Mouse (Mus musculus): ENCODE results near the gene Alcam.
A peak's percentile ranks its signal among the peaks of the same experiment; 100 is the strongest.

Alcam gene

DNA sequence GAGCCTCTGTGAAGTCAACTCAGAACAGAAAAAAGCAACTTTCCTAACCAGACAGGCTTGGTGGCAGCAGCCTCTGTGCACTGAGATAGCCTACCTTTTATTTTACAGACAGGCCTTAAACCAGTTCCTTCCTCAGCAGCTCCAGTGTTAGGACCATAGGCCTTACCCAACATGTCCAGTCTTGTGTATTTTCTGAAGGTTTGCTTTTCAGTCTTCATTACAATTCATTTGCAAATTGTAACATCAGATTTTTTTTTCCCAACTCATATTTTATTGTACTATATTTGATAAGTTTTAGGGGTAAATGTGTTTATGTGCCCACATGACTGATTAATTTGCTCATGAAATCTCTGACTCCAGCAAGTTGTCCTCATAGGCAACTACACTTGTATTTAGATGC is 14.3 kb downstream of the Alcam start:
- DNase-seq: no peak

DNA sequence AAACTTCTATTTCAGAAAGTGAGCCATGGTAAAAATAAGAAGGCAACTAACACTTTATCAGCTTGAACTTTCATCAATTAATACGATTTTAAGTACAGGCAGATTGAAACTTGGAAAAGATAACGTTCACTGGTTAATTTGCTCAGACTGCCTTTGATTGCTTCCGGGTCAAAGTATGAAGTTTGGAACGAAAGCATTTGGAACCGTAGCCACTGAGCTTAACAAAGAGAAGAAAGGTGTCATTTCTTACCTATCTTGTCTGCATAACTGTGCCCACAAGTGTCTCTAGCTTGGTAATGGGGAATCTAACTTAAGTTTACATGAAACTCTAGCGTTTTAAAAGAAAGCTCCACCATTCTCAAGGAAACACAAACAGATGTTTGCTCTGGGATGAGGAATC is 14.9 kb downstream of the Alcam start:
- DNase-seq: no peak

DNA sequence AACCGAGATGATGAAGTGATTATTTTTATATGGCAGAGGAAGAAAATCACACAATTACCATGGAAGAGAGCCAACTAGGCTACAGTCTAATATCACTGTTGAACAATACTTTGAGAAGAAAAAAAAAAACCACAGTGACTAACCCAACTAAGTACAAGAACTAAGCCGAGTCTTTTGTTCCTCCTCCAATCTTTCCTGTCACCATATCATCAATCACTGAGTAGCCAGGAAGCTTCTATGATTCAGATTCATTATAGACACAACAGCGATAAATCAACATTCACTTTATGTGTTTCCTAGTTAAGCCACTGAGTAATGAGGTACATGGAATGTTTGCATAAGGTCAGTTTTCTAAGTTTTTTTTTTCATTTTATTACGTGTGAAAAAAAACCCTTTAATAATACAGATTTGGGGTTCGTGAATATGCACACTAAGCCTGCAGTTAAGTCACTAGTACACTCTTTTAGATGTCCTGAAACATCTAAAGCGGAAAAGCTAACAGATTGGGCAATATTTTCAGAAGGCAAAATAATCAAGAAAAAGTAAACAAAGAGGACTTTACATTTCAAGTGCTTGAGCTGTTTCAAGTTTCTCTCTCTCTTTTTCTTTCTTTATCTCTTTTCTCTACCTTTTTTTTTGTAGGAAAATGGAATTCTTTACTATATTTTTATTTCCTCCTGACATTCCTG is 15.5 kb downstream of the Alcam start:
- no peak for DNase-seq

DNA sequence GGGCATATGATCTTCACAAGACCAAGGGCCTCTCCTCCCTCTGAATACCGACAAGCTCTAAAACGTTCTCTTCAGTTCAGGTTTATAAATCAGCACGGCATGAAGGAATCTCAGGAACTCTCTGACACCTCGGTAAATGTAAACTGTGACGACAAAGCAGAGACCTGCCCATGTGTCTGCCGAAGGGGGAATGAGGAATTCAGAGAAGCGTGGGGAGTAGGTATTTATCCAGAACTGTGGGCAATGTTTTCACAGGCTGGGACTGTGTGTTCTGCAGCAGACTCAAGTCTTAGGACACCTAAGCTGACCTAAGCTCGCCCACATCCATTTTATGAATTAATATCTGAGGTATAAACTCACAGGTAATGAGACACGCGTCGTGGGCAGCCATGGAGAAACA is 20.7 kb downstream of the Alcam start:
- no peak for DNase-seq

DNA sequence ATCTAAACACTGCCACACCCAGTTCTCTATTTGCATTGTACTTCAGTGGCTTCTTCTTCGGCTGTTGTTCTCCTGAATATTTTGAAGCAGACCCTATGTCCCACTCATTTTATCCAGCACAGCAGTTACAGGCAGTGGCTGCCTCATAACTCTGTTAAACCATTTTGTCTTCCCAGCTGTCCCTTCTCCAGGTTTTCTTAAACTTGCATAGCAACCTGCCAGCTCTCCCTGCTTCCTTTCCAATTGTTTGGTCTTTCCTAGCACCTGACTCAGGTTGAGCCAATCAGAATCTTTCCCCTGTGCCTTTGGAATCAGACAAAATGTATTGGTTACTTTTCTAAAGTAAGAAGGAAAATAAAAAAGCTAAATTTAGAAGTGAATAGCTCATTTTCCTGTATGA is 21.8 kb downstream of the Alcam start:
- no peak for DNase-seq

DNA sequence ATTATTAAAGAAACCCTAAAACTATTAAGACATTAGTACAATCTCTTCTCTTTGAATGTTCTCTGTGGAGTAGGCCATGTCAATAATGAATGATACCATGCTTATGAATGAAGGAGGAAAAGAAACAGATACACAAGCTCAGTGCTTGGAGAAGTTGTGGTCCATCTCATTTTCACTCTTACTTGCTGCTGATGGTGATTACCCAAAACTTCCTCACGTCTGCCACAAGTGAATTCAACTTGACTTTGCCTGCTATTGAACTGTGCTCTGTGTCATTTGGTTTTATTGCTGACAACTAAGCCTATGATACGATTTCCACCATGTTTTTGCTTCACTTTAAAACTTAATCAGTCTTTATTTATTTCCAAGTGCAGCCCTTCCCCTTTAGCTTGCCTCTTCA is 22.3 kb downstream of the Alcam start:
- DNase-seq: no peak

DNA sequence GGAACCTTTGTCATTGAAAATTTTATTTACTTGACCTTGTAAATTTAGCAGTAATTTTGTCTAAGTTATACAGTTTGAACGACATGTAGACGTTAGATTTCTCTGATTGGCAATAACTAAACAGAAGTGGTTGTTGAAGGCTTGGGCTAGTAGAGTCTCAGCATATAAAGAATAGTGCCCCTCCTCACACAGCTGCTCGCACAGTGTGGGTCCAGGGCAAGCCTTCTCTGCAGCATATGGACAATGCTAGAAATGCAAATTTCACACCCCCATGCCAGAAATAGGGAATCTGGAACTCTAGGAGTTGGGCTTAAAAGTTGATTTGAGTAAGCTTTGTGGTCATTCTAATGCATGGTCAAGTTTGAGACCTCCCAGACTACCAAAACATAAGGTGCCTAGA is 23.8 kb downstream of the Alcam start:
- no peak for DNase-seq

DNA sequence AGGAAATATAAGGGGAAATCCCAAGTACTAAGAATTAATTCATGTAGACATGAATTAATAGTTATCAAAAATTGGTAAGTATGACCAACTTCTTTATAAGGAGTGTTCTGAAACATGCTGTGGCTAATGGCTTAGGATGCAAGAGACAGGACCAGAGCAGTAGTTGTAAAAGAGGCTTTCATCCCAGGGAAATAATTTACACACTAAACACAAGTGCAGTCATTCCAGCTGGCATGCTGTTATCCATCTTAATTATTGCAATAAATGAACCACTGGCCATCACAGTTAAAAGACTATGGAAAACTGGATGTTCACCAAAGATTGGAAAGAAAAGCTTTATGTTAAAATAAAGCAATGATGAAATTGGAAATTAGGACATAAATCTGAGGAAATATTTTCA is 24.2 kb downstream of the Alcam start:
- no peak for DNase-seq

DNA sequence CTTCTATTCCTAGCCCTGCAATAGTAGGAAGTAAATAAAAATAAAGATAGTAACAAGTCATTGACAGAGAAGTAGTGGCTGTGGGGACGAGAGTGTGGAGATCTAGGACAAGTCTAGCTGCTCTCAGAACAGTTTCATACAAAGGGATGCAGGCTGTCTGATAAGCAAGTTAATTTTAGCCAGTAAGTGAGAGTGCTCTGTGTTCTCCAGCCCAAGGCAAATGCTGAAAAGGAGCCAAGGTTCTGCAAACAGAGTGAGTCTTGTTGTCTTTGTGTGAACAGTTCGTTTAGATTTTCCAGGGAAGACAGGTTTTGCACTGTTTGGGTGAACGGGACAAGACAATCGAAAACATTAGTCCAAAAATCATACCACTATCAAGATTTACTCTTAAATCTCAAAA is 25.4 kb downstream of the Alcam start:
- peak; percentile 54 for DNase-seq

DNA sequence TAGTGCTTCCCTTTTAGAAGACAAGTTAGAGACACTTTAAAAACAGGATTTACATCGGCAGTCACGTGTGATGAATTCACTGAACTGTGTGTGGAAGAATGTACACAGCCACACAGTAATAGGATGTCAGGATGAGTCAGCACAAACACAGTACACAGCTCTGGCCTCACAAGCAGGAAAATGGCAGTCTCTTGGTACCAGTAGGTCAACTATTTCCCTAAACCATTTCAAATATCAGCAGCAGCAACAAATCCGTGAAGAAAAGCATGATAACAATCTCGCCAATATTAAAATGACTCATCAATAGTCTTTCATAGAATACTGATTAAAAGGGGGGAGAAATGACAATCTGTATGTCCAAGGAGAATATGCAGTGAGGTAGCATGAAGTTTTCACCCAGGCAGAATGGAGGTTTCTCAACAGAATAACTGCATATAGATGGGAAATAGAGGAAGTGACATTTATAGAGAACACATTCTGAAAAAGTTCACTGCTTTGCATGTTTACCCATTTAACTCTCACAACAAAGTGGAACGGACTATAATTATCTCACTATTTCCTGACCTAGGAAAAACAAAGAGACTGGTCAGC is 35.2 kb downstream of the Alcam start:
- no peak for DNase-seq

DNA sequence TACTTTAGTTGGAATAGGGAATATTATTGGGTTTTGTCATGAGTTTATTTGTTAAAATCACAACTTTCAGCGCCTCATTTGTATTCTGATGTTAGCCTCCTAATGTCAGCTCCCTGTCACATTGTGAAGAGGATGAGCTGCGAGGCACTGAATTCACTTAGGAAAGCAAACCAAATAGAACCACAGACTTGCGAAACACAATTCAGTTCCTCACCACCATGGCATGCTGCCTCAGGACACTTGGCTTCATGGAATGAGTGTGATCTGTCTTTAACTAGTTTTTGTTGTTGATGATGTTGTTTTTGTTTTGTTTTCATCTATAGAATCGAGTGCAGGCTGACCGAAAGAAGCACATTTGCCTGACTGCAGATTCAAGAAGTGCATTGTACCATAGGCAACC is 35.9 kb downstream of the Alcam start:
- no peak for DNase-seq

DNA sequence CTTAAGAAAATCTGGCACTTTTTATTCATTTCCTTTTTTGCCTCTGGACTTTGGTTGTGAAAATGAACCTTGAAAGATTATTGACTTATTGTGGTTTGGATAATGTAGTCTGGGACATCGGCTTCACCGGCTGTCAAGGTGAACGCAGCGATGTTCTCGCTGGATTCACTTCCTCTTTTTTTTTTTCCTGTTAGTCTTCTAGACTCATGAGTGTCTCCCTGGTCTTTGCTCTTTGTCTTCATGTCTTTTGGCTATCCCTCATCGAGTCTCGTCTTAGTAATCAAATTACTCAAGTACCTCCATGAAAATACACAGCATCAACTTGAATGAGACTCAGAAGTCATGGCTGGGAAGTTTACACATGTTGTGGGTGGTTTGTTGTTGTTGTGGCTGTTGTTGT is 36.7 kb downstream of the Alcam start:
- DNase-seq: no peak

DNA sequence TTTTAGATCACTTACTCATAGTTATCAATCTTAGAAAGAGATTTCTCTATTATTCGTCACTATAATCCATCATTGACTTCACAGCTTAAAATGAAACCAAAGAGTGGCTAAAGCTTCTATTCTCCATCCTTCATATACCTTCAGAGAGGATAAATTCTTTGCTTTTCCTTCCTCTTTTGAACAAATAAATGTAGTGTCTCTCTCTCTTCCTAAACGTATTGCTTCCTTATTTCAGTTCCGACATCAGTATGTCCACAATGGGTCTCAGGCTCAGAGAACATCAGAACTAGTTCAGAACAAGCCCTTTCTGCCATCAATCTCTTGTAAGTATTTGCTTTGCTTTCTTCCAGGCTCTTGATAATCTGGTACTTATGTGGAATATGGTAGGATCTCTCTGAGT is 40.2 kb downstream of the Alcam start:
- DNase-seq: no peak

DNA sequence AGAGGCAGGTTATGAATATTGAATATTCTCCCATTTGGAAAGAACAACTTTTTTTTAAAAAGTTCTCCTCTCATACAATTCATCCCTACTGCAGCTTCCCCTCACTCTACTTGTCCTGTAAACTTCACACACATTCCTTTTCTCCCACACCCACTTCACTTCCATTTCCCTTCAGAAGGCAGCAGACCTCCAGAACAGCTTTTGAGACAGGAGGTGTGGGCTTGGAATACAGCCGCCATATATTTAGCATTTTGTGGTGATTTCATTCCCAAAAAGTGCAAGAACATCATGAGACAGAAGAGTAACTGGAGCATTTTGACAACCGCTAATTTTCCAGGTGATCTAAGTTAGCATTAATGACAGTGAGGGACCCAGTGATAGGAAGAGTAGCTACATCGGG is 47.8 kb downstream of the Alcam start:
- no peak for DNase-seq

DNA sequence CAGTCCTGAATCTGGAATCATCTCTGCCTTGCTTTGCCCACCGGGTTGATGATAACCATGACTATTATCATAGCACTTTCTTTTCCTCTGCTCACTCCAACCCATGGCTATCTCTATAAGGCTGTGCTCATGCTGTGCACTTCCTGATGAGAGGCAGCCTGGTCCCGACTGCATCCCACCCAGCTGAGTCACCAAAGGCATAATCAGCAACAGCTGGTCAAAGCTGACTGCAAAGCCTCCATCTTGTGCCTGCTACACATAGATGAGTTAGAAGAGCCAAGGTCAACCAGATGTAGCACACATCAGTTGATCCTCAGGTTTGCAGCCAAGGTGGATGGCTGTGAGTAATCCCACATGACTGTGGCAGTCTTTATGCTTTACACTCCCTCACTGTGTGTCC is 48.6 kb downstream of the Alcam start:
- no peak for DNase-seq

DNA sequence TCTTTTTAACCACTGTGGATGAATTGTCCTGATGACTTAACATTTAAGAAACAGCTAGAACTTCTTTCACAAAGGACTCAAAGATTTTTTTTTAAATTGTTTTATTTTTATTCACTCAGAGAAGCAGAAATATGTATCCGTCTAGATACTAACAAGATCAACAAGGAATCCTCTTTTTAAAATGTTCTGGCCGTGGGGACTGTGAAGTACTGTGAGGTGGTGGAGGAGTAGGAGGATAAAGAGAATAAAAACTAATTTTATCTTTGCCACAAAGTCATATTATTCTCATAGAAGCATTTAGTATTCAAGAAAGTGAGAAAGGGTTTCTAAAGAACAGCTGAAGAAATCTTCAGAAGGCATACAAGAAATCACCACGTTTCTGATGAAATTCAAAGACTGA is 54.8 kb downstream of the Alcam start:
- no peak for DNase-seq

DNA sequence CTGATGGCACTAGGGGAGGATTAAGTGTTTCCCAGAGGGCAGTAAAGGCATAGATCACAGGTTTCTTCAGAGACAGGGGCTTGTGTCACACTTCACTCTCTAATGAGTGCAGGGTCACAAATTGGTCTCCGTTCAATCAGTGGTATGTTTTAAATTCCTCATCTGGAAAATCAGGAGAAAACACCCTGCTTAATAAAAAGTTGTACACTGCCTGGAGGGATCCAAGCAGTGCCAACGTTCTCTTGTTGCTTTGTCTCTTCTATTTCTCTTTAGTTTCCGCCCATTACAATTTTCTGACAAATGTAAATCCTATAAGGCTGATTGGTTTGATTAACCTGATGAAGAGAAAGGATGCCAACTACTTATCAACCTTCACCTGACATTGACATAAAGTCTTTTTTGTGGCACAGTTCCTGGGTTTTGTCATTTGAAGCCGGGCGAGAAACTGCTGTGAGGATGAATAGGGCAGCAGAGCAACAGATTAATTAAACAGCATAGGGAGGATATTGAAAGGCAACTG is 67.0 kb downstream of the Alcam start:
- no peak for DNase-seq

DNA sequence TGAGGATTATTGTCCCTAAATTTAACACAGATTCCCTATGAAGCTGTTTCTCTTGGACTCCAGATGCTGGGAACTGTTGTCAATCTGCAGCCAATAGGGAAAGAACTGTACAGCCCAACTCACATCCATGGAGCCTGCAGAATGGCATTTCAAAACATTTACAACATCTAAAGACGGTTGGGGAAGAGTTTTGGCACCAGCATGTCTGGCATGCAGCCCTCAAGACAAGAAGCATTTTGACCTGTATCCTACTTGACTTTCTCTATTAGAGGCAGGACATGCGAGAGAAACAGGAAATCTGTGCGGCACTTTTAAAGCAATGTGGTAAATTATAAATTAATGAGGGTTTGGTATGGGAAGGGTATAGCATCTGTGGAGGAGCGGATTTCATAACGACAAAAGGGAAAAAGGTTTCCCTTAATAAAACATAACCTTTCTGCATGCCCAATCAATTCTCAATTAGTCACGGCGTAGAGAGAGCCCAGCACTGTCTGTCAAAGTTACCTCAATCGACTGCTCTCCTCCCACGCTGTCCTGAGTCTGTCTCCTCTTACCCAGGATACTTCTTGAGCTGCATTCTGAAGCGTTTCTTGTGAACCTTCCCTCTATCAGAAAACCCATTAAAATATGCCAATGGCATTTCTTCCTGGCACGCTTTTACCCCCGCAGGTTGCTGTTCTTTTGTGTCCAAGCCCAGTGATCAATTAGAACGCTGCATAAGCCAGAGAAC is 70.3 kb downstream of the Alcam start:
- DNase-seq: no peak

DNA sequence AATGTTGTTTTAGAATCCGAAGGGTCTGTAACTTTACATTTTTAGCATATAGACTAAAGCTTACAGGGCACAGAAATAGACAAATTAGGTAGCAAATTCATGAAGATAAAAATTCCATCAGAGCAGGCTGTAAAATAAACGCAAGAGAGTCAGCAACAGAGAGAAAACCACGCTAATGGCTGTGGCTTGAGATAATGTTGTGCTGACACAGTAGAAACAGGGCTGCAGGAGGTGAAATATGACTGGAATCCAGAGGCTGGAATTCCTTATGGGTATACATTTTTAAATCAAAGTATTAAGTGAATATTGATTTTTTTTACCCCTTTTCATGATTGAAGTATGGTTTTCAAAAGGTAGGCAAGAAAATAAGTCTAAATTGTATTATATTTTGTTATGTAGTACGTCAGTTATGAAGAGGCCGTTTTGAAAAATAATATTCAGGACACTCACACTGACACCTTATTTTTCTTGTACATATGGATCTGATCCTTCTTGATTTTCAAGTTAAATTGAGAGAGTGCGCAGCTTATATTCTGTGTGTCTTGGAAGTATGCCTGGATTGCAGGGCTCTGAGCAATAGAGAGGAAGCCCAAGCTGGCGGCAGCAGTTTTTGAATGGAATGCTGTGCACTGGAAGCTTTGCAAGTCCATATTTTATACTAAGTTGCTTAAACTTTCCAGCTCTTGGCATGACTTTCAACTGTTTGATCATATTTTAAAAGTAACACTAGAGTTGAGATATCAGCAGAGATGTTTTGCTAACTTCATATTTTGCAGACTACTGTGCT is 74.9 kb downstream of the Alcam start:
- DNase-seq: no peak

DNA sequence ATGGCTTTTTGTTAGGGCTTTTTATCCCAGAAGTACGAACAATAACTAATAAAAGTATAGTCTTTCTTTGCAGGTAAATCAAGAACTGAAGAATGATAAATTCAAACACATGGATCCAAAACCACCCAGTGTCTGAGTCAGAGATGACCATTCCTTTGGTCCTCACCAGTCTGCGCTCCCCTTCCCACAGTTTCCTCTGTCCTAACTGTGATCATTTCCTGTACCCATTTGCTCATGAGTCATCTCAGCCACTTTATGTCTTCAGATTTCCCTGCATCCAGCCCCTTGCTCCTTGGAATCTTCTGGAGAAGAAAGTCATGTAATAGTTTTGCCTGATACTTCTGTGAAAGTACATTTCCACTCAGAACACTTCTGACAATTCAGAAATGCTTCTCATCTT is 77.0 kb downstream of the Alcam start:
- no peak for DNase-seq

DNA sequence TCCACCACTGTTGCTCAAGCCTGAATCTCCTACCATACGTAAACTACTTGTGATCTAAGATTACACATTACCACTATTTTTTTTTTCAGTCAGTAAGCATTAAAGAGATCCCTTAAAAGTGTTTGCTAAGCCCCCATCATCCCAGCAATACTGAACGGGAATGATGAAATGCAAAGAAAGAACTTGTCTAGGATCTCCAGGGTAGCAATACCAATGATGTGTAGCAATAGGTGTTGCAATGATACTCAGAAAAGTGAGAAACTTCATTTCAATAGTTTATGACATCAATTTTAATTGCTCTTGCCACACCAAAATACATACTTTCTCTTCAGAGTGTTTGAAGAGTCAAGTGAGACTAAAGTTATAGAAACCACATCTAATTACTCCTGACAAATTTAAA is 81.9 kb downstream of the Alcam start:
- no peak for DNase-seq

DNA sequence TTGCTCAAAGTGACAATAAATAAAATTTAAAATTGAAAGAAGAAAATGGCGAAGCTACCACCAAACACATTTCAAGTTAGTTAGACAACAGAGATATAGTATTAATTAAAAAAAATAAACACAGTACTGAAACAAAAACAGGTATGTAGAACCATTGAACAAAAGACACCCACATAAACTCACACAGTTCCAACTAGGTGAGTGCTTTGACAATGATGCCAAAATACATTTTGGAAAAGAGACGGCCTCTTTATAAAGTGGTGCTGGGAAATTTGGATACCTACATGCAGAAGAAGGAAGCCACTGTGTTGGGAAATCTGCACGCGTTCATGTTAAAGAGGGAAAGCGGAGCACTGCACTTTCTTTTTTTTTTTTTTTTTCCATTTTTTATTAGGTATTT is 85.4 kb downstream of the Alcam start:
- DNase-seq: no peak

DNA sequence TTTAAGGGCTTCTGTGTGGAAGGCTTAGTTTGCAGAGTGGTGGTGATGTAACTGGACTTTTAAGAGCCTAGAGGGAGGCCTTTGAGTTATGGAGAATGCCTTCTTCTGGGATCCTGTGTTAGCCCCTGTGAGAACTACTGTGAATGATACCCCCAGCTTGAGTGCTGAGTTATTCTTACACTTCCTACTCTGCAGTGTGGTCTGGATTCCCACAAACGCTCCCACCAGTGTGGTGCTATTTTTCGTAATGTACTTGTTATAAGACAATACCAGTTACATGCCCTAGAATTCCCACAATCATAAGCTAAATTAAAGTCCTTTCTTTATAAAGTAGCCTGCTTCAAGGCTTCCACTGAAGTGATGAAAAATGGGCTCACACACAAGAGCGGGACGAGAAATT is 87.0 kb downstream of the Alcam start:
- DNase-seq: no peak

Measured in cerebellum, adult 9-10 months (tissue).